Mouse (Mus musculus) forebrain, embryonic 12.5 days (tissue): Measurements from ENCODE around the gene Clcn7. TPM values are rescaled to one million over a fixed set of nuclear protein-coding genes. Genes with fewer than 3 reads are reported as not detected.
"Not testable (repeated sequence)": the region's sequence is repeated elsewhere in the genome, so short reads cannot be mapped to it uniquely, and the experiment has no call there.

ENCODE experiments used
- ATAC-seq: fragments of 200-750 bp; cut with Nextera tagmentation; 2 replicates; pipeline ENCODE4 v1.8.0; 2017; ENCODE audit warnings: moderate TSS enrichment; ENCODE audit not compliant: low FRiP score
- H3K27ac ChIP-seq: fragments of 300-500 bp; sonication (generic); 2 replicates; pipeline ENCODE4 v1.5.1; 2016; ENCODE audit warnings: mild to moderate bottlenecking
- H3K27me3 ChIP-seq: fragments of 300-500 bp; sonication (generic); 2 replicates; pipeline ENCODE4 v1.6.1; 2016; ENCODE audit warnings: mild to moderate bottlenecking
- H3K36me3 ChIP-seq: fragments of 300-500 bp; sonication (generic); replicated peaks from 2 replicates; pipeline ENCODE4 v1.6.1; 2016; ENCODE audit warnings: mild to moderate bottlenecking
- H3K4me1 ChIP-seq: fragments of 300-500 bp; sonication (generic); 2 replicates; pipeline ENCODE4 v1.6.1; 2016
- H3K4me2 ChIP-seq: fragments of 300-500 bp; sonication (generic); 2 replicates; pipeline ENCODE4 v1.6.1; 2016; ENCODE audit warnings: mild to moderate bottlenecking, moderate library complexity
- H3K4me3 ChIP-seq: fragments of 300-500 bp; sonication (generic); replicated peaks from 2 replicates; pipeline ENCODE4 v1.5.1; 2016; ENCODE audit warnings: mild to moderate bottlenecking
- H3K9ac ChIP-seq: fragments of 300-500 bp; sonication (generic); 2 replicates; pipeline ENCODE4 v1.6.1; 2016; ENCODE audit warnings: mild to moderate bottlenecking
- H3K9me3 ChIP-seq: fragments of 300-500 bp; sonication (generic); 2 replicates; pipeline ENCODE4 v1.6.1; 2016
- WGBS: fragments of 180-500 bp; shearing (Covaris S2); methylation state at CpG from one replicate; pipeline ENCODE4 v1.1.7; 2016; 5-methylcytosine and 5-hydroxymethylcytosine counted together
- polyA plus RNA-seq: library from polyadenylated mRNA; unstranded; fragments of >200 nt; fragmentation: Nextera tagmentation; extraction: Ambion mirVana; gene quantifications from 2 replicates; pipeline ENCODE4 v1.2.1, GENCODE M21; 2016

Clcn7 gene
- polyA plus RNA-seq, 1 experiment from 2014 or later: 23.9 TPM

DNA sequence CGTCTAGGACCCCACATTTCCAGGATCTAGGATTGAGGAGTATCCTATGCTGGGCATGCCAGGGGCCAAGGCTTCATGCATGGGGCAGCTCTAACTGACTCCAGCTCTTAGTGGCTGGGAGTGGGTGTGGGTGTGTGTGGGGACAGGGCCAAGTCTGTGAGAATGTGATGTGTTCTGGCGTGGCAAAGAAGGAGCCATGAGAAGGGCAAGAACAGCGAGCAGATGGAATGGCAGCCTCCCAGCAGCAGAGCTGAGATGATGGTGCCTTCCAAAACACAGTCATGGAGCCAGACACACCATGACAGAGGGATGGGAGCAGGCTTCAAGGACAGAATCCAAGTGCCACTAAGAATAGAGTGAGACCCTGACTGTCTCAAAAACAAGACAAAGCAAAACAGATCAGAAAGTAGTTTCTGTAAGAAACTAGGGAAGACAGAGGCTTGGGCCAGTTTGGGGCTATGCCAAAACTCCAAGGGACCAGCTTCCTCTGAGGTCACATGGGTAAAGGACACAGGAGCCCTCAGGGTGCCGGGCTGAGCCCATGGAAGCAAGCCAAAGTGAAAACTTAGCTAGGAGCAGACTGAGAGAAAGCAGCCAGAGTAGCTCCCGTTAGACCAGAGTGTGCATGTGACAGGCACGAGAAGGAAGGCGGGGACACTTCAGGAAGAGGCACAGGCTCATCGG lies 21.3 kb upstream of the Clcn7 start:
- Histone ChIP-seq H3K36me3 (peaks cover 48% of the 10 kb centered on the region), H3K4me3 (no peak overlapping the region), H3K4me2 (no peak overlapping the region), H3K9ac (no peak overlapping the region), H3K9me3 (no peaks in the 10 kb centered on the region), H3K27ac (no peak overlapping the region), H3K4me1 (peaks cover 14% of the 10 kb centered on the region), H3K27me3 (no peaks in the 10 kb centered on the region)
- 90% methylated on average over 8 of the region's 8 CpGs for WGBS
- no peak for ATAC-seq

DNA sequence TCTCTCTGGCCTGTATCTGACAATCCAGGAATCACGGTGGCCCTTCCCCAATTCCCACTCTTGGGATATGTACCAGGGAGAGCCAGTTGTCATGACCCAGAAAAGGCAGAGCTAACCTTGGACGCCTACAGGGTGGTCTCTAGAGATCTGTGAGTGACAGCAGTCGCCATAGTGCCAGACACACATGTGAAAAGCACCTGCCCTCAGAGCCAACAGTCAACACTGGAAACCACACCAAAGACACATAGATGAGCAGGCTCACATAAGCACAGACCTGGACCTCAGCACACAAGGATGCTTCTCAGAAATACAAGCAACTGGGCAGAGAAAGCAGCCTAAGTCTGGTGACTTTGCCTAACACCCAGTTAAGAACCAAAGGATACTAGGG lies 20.8 kb upstream of the Clcn7 start:
- no peak overlapping the region for H3K4me3 ChIP-seq

DNA sequence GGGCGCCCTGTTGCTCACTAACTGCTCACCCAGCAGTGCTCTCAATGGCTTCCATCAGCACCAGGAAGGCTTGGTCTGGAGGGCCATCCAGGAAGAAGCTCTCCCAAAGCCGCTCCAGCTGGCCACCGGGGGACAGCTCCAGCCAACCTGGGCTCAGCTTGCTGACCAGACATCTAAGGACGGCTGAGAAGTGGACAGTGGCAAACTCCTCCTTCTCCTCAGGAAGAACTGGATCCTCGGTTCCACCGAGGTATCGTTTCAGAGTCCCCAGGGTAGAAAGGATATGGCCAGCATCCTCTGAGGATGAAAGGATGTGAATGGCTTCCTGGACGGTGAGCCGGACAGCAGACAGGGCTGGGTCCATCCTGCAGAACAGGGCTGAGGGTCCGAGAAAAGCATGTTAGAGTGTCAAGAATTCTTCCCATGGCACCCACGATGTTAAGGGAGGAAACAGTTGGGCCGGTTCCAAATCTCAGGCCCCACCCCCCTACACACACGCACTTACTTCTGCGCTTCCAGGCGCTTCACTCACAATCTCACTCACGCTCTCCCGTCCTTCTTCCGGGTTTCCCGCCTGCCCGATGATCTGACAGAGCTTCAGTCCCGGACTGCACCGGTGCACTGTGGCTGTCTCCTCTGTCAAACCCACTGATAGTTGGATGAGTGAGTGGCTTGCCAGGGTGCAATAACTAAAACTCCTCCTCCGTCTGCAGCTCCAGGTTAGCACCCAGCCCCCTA lies 18.1 kb upstream of the Clcn7 start:
- peak overlapping the region; percentile 90 for H3K27ac ChIP-seq
- peaks cover 5% of the 10 kb centered on the region; the same call in 1 of the 2 replicates for H3K27me3 ChIP-seq
- WGBS: 11% methylated on average over 23 of the region's 23 CpGs
- ATAC-seq: peak; percentile 63
- peak overlapping the region; percentile 97 for H3K4me2 ChIP-seq
- H3K4me1 ChIP-seq: peaks cover 14% of the 10 kb centered on the region
- H3K9ac ChIP-seq: peak overlapping the region; percentile 81
- H3K9me3 ChIP-seq: no peaks in the 10 kb centered on the region
- H3K4me3 ChIP-seq: peak overlapping the region; percentile 63
- peaks cover 17% of the 10 kb centered on the region for H3K36me3 ChIP-seq

More for the DNA sequence above, 20.8 kb upstream of the Clcn7 start:
- no peak for ATAC-seq
- H3K9ac ChIP-seq: no peak overlapping the region
- H3K27me3 ChIP-seq: no peaks in the 10 kb centered on the region
- H3K4me2 ChIP-seq: no peak overlapping the region
- H3K27ac ChIP-seq: no peak overlapping the region
- peaks cover 14% of the 10 kb centered on the region for H3K4me1 ChIP-seq
- H3K36me3 ChIP-seq: peaks cover 43% of the 10 kb centered on the region
- WGBS: 87% methylated on average over 3 of the region's 3 CpGs
- no peaks in the 10 kb centered on the region for H3K9me3 ChIP-seq

DNA sequence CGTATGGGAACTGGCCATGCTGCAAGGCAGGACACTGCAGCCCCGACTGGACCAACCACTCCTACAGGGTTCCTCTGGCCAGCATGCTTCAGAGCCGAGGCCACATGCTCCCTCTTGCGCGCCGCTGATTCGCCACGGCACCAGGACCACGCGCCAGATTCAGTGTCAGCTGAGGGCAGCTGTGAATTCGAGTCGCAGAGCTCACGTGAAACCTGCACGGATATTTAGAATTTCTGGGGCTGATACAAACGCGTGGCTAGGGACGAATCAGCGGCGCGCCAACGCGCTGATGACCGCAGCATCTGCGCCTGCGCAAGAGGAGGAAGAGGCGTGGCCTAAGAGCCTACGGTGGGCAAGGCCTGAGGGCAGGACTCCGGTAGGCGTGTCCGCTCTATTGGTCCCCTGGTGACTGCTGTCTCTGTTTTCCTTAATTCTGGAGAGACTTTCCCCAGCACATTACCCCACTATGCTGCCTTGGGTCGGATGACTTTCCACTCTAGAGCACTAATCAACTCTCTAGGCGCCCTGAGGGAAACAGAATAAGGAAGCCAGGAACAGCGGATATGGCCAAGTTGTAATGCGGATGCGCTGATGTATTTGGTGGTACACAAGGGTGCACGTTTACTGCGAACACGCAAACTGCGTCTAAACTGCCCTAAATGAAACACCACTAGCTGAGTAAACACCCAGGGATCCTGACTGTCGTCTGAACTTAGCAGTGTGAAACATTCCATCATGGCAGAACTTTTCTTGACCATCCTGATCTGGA lies 17.3 kb upstream of the Clcn7 start, which contains the start of gene Telo2:
Gene Telo2 (minus strand): TSS at position 304 of the 769 bp plus-strand sequence.
- 6% methylated on average over 40 of the region's 40 CpGs for WGBS
- H3K9me3 ChIP-seq: no peaks in the 10 kb centered on the region

DNA sequence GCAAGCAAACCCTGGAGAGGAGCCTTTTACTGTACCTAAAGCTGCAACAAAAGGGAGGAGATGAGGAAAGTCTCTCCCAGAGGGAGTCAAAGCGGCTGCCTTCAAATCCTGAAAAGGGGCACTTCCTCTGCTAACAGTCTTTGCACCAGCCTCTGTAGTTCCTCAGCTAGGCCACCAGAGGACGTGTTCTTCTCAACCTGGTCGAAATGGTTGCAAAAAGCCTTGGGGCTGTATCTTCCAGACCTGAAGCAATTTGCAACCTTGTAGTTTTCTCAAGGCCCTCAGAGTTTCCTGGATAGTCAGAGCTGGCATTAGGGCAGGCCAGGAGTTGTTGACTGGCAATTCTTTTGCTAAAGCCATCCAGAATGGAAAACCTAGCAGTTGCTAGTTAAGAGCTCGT lies 15.9 kb upstream of the Clcn7 start:
- 31% methylated on average over 4 of the region's 4 CpGs for WGBS
- Histone ChIP-seq H3K4me1 (peaks cover 14% of the 10 kb centered on the region), H3K9me3 (no peaks in the 10 kb centered on the region), H3K9ac (no peak overlapping the region), H3K4me3 (no peak overlapping the region), H3K27ac (no peak overlapping the region), H3K36me3 (0 out of 2 replicates have a peak, but pooled peaks cover 7% of the 10 kb centered on the region), H3K27me3 (peaks cover 11% of the 10 kb centered on the region; the same call in 1 of the 2 replicates), H3K4me2 (no peak overlapping the region)
- ATAC-seq: no peak

More for the DNA sequence above, 17.3 kb upstream of the Clcn7 start, which contains the start of gene Telo2:
- H3K4me3 ChIP-seq: peak within 1 kb of the TSS; percentile 63
- peak; percentile 97 for ATAC-seq
- peak within 1 kb of the TSS; percentile 97 for H3K4me2 ChIP-seq
- H3K27me3 ChIP-seq: peaks cover 8% of the 10 kb centered on the region; the same call in 1 of the 2 replicates
- peak within 1 kb of the TSS; percentile 81 for H3K9ac ChIP-seq
- peaks cover 9% of the 10 kb centered on the region for H3K36me3 ChIP-seq
- H3K27ac ChIP-seq: peak within 1 kb of the TSS; percentile 90
- peaks cover 14% of the 10 kb centered on the region for H3K4me1 ChIP-seq

DNA sequence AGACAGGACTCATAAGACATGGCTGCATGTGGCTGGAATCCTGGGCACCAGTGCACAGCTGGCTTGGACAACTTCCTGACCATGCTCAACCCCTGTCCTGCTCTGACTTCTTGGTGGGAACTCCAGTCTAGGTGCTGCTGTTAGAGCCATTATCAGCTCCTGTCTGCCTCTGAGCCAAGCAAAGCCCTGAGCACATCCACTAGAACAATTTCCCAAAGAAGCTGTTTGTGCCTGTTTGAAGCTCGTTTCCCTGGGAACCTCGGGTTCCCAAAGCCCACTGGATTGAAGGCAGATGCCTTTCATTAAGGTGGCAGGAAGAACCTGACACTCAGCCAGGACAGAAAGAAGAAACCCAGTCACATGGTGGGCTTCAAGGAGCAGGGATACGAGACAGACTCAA lies 12.8 kb upstream of the Clcn7 start, which contains the start of gene Ptx4:
Gene Ptx4 (plus strand): TSS at position 355 of the 400 bp plus-strand sequence.
- 52% methylated on average over 3 of the region's 3 CpGs for WGBS
- no peak for ATAC-seq
- Histone ChIP-seq H3K9ac (no peak within 1 kb of the TSS), H3K9me3 (no peaks in the 10 kb centered on the region), H3K4me1 (peaks cover 5% of the 10 kb centered on the region; the same call in 1 of the 2 replicates), H3K27ac (no peak within 1 kb of the TSS), H3K4me2 (no peak within 1 kb of the TSS), H3K27me3 (peaks cover 25% of the 10 kb centered on the region), H3K36me3 (no peaks in the 10 kb centered on the region), H3K4me3 (no peak within 1 kb of the TSS)

DNA sequence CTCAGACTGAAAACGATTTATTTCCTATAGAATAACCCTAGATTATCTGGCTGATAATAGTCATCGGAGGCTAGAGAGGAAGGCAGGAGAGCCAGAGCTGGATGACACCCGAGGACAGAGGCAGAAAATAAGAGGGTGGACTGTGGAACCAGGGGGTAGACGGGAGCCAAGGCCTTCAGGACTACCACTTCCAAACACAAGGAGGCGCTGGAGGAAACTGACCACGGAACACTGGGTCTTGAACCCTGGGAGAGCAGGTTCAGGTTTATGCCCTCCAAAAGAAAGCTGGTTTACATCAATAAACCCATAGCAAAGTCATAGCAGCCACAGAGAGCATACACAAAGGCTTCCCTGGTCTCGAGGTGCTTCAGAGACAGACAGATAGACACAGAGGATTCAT lies 9.2 kb upstream of the Clcn7 start:
- no peak overlapping the region for H3K4me3 ChIP-seq
- no peaks in the 10 kb centered on the region for H3K36me3 ChIP-seq
- H3K4me1 ChIP-seq: no peaks in the 10 kb centered on the region
- no peaks in the 10 kb centered on the region for H3K9me3 ChIP-seq
- ATAC-seq: no peak
- H3K27ac ChIP-seq: no peak overlapping the region
- no peak overlapping the region for H3K9ac ChIP-seq
- H3K27me3 ChIP-seq: peaks cover 25% of the 10 kb centered on the region
- 31% methylated on average over 7 of the region's 7 CpGs for WGBS
- no peak overlapping the region for H3K4me2 ChIP-seq

DNA sequence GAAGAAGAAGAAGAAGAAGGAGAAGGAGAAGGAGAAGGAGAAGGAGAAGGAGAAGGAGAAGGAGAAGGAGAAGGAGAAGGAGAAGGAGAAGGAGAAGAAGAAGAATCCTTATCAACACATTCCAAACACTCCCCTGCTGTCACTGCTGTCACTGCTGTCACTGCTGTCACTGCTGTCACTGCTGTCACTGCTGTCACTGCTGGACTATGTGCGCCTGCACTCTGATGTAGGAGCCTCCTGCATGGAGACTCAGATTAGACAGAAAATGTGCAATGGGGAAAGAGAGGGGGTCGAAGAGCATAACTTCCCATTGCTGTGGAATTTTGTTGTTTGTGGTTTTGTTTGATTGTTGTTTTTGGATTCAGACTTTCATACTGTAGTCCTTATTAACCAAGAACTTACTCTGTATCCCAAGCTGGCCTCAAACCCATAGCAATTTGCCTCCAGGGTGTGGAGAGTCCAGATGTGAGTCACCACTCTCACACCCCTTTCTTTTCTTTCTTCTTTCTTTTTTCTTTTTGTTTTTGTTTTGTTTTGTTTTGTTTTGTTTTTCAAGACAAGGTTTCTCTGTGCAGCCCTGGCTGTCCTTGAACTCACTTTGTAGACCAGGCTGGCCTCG lies 7.6 kb upstream of the Clcn7 start:
- peaks cover 24% of the 10 kb centered on the region for H3K27me3 ChIP-seq
- not testable (repeated sequence) for H3K9ac ChIP-seq, H3K4me1 ChIP-seq, H3K4me2 ChIP-seq, H3K9me3 ChIP-seq, ATAC-seq, H3K4me3 ChIP-seq, H3K27ac ChIP-seq, H3K36me3 ChIP-seq
- WGBS: 71% methylated on average over 3 of the region's 3 CpGs

DNA sequence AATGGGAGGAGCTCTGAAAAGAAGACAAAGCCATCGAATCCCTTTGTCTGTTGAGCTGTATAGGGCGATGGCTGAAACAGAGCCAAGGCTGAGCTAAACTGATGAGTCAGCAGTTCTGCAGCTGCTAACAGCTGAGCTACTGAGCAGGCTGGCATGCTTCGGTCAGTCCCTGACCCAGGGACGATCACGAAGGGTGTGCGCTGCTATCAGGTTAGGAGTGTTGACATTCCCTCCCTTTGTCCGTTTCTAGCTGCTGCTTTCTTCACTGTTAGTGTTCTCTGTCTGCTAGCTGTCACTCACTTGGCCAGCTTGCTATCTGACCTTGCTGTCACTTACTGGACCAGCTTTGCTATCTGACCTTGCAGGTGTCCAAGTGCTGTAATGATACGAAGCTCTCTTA lies 6.1 kb upstream of the Clcn7 start:
- H3K27me3 ChIP-seq: peaks cover 19% of the 10 kb centered on the region
- no peak overlapping the region for H3K4me2 ChIP-seq
- WGBS: 71% methylated on average over 8 of the region's 8 CpGs
- no peaks in the 10 kb centered on the region for H3K36me3 ChIP-seq
- no peak overlapping the region for H3K27ac ChIP-seq
- H3K9ac ChIP-seq: no peak overlapping the region
- H3K4me3 ChIP-seq: no peak overlapping the region
- no peaks in the 10 kb centered on the region for H3K4me1 ChIP-seq
- no peaks in the 10 kb centered on the region for H3K9me3 ChIP-seq
- no peak for ATAC-seq

DNA sequence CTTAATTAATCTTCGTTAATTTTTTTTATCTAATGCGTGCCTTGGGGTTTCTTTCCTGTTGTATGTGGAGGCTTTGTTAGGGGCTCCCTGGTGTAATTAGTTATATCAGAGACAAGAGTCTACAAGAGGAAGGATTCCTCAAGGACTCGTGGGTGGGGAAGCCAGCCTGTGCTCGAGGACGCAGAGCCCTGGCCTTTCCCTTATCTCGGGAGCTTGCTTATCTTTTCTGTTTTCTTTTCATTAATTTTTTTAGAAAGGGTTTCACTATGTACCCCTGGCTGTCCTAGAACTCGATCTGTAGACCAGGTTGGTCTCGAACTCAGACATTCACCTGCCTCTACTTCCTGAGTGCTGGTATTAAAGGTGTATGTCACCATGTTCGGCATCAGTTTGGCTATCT lies 5.5 kb upstream of the Clcn7 start:
- Histone ChIP-seq H3K9ac (no peak overlapping the region), H3K4me2 (no peak overlapping the region), H3K4me1 (no peaks in the 10 kb centered on the region), H3K27ac (no peak overlapping the region), H3K4me3 (no peak overlapping the region), H3K9me3 (no peaks in the 10 kb centered on the region), H3K27me3 (peaks cover 17% of the 10 kb centered on the region), H3K36me3 (no peaks in the 10 kb centered on the region)
- WGBS: 78% methylated on average over 9 of the region's 9 CpGs
- no peak for ATAC-seq

DNA sequence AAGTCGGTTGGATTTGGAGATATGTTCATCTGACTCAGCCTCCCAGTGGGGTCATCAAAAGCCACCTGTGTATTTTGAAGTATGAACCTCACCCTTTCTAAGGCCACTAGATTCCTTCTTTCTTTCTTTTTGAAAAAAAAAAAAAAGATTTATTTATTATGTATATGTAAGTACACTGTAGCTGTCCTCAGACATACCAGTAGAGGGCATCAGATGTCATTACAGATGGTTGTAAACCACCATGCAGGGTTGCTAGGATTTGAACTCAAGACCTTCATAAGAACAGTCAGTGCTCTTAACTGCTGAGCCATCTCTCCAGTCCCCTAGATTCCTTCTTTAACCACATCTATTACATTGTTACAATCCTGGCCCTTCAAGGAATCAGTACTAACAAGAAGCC lies 3.1 kb upstream of the Clcn7 start:
- H3K9ac ChIP-seq: no peak overlapping the region
- ATAC-seq: no peak
- peaks cover 4% of the 10 kb centered on the region; the same call in 1 of the 2 replicates for H3K27me3 ChIP-seq
- 91% methylated on average over 1 of the region's 1 CpGs for WGBS
- no peaks in the 10 kb centered on the region for H3K9me3 ChIP-seq
- no peak overlapping the region for H3K4me2 ChIP-seq
- peaks cover 12% of the 10 kb centered on the region for H3K4me1 ChIP-seq
- no peak overlapping the region for H3K27ac ChIP-seq
- no peaks in the 10 kb centered on the region for H3K36me3 ChIP-seq
- H3K4me3 ChIP-seq: no peak overlapping the region

DNA sequence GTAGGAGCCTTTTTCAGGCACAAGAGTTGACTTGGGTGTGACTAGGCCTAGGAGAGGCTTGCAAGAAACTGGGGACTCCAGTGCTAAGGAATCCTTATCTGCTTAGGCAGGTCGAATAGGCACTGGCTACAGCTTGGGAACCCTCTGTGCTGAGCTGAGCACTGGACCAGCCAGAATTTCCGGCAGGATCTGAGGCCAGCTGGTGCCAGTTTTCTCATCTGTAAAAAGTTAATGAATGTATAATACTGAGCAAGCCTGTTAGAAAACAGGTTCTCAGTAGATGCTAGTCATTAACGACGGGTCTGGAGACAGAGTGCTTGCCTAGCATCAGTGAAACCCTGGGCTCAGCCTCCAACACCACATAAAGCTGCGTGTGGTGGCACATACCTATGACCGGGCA lies 2.4 kb downstream of the Clcn7 start:
- no peaks in the 10 kb centered on the region for H3K9me3 ChIP-seq
- H3K4me3 ChIP-seq: no peak overlapping the region
- no peak overlapping the region for H3K9ac ChIP-seq
- H3K4me2 ChIP-seq: no peak overlapping the region
- H3K27me3 ChIP-seq: no peaks in the 10 kb centered on the region
- H3K27ac ChIP-seq: no peak overlapping the region
- 0 out of 2 replicates have a peak, but pooled peaks cover 3% of the 10 kb centered on the region for H3K36me3 ChIP-seq
- no peak for ATAC-seq
- H3K4me1 ChIP-seq: peaks cover 12% of the 10 kb centered on the region
- 88% methylated on average over 6 of the region's 6 CpGs for WGBS
